Mouse (Mus musculus): Measurements from ENCODE around the gene Cog1.

DNA sequence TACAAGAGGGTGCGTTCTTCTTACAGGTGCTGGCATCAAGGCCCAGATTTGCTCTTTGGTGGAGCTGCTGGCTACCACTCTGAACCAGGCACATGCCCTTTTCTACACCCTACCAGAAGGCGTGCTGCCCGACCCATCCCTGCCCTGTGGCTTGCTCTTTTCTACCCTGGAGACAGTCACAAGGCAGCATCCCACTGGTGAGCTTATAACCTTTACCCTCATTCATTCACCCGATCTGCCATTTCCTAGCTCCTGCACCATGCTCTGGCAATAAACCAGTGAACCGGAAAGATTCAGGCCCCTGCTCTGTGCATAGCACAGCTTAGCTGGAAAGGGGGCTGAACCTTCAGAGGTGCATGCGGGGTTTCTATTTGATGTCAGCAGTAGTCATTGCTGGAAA, 3.5 kb downstream of the Cog1 start:
- TF ChIP-seq NRF1 (IDR thresholded peaks at IDR 0.05; ENCODE audit: insufficient read depth, low read depth, low read length, poor library complexity, severe bottlenecking) (no peak), POLR2A (IDR thresholded peaks at IDR 0.05; ENCODE audit: control insufficient read depth in 1 of 2, insufficient read depth in 1 of 2, low read depth in 1 of 2, low read length in 2 of 2, poor library complexity in 1 of 2) (no peak), CTCF (IDR thresholded peaks at IDR 0.05 in 2 of 3, conservative IDR thresholded peaks at IDR 0.05 in 1 of 3; ENCODE audit: control insufficient read depth in 1 of 3, insufficient read depth in 1 of 3, low read depth in 2 of 3, low read length in 3 of 3, poor library complexity in 1 of 3, severe bottlenecking in 1 of 3) (no peak), EP300 (IDR thresholded peaks at IDR 0.05; ENCODE audit: low read depth in 1 of 2, low read length in 2 of 2) (no peak), E2F4 (IDR thresholded peaks at IDR 0.05; ENCODE audit: borderline replicate concordance, low read depth, low read length) (no peak), MXI1 (IDR thresholded peaks at IDR 0.05; ENCODE audit: low read depth, low read length) (no peak), BHLHE40 (IDR thresholded peaks at IDR 0.05; ENCODE audit: borderline replicate concordance, low read depth, low read length) (no peak), POLR2AphosphoS2 (IDR thresholded peaks at IDR 0.05; ENCODE audit: low read length) (no peak), ETS1 (IDR thresholded peaks at IDR 0.05; ENCODE audit: low read depth, low read length) (no peak)

Data from MEL (cell line).